Mouse (Mus musculus) heart, adult 2 months (tissue): ENCODE measurements at regions not wholly inside any gene's neighbourhood (a gene's known extent, or its start where the extent isn't known, plus 50 kb on each side); places are given as distances from the start of the nearest gene placed in this dataset.

ENCODE experiments used
- DNase-seq, 2 experiments: peaks; one replicate each; pipeline ENCODE4 v3.0.0; 2021
- H3K27ac ChIP-seq: fragments of 200-600 bp; 2 replicates; pipeline ENCODE4 v1.8.1; 2022
- H3K27me3 ChIP-seq: fragments of 200-500 bp; 2 replicates; pipeline ENCODE4 v1.6.1; 2012; ENCODE audit warnings: mild to moderate bottlenecking, low read length, inconsistent platforms, mixed read lengths; ENCODE audit not compliant: control insufficient read depth, insufficient read depth
- H3K36me3 ChIP-seq: fragments of 200-500 bp; 2 replicates; pipeline ENCODE4 v1.6.1; 2012; ENCODE audit warnings: low read length, inconsistent platforms; ENCODE audit not compliant: control insufficient read depth, insufficient read depth
- H3K4me1 ChIP-seq: fragments of 200-500 bp; 2 replicates; pipeline ENCODE4 v1.6.1; 2011; ENCODE audit warnings: low read length; ENCODE audit not compliant: control insufficient read depth, insufficient read depth
- H3K4me3 ChIP-seq: fragments of 200-600 bp; 2 replicates; pipeline ENCODE4 v1.8.1; 2022
- H3K79me2 ChIP-seq: fragments of 200-500 bp; replicated peaks from 2 replicates; pipeline ENCODE4 v1.6.1; 2012; ENCODE audit warnings: mild to moderate bottlenecking, inconsistent platforms, low read length, moderate library complexity, mixed read lengths; ENCODE audit not compliant: control insufficient read depth, insufficient read depth
- H3K9ac ChIP-seq: fragments of 200-500 bp; 2 replicates; pipeline ENCODE4 v1.6.1; 2012; ENCODE audit warnings: low read depth, mild to moderate bottlenecking, control low read depth, inconsistent platforms, low read length, mixed read lengths
- CTCF ChIP-seq: fragments of 200-600 bp; IDR thresholded peaks from 2 replicates; pipeline ENCODE4 v1.8.1; 2022; ENCODE audit warnings: antibody characterized with exemption, mild to moderate bottlenecking, moderate library complexity
- EP300 ChIP-seq: fragments of 200-500 bp; IDR thresholded peaks from 2 replicates; pipeline ENCODE4 v1.6.1; 2011; ENCODE audit warnings: low read depth, low read length, control low read depth; ENCODE audit not compliant: insufficient read depth
- POLR2A ChIP-seq: fragments of 200-500 bp; IDR thresholded peaks from 2 replicates; pipeline ENCODE4 v1.6.1; 2011; ENCODE audit warnings: mild to moderate bottlenecking, low read depth, low read length, control low read depth; ENCODE audit not compliant: insufficient read depth
- WGBS: fragments of 180-500 bp; shearing (Covaris S2); methylation state at CpG from one replicate; pipeline ENCODE4 v1.1.7; 2018; 5-methylcytosine and 5-hydroxymethylcytosine counted together
- intact Hi-C: fragments of 180-260 bp; cut with DNase I; formaldehyde crosslinking; loops from one replicate; pipeline ENCODE4 v1.15.1; 2025

- no peak for TF ChIP-seq POLR2A
- TF ChIP-seq CTCF, result no peak
- no peak for TF ChIP-seq EP300
- H3K27me3 ChIP-seq, result no peaks in the 10 kb centered on the region
- no peaks in the 10 kb centered on the region for H3K79me2 ChIP-seq
- no peaks in the 10 kb centered on the region for H3K36me3 ChIP-seq
- H3K27ac ChIP-seq, result no peak overlapping the region
- H3K9ac ChIP-seq, result no peak overlapping the region
- no peaks in the 10 kb centered on the region for H3K4me1 ChIP-seq
- WGBS, result 68% methylated on average over 6 of the region's 6 CpGs
- no peak for DNase-seq
- intact Hi-C loops, result no loop called here
- no peak overlapping the region for H3K4me3 ChIP-seq
These were observed 126.4 kb downstream of the Gm9817 start for GRCm38 (mm10) chr13:45204856-45205255.

GRCm38 (mm10) chr13:45208540-45209197, 130.2 kb downstream of the Gm9817 start:
- Histone ChIP-seq H3K4me3 (no peak overlapping the region), H3K4me1 (no peaks in the 10 kb centered on the region), H3K79me2 (no peaks in the 10 kb centered on the region), H3K36me3 (no peaks in the 10 kb centered on the region), H3K27me3 (no peaks in the 10 kb centered on the region), H3K27ac (no peak overlapping the region), H3K9ac (no peak overlapping the region)
- TF ChIP-seq POLR2A (no peak), EP300 (no peak), CTCF (no peak)
- DNase-seq, result no peak
- WGBS, result 68% methylated on average over 5 of the region's 5 CpGs
- intact Hi-C loops, result no loop called here

DNA sequence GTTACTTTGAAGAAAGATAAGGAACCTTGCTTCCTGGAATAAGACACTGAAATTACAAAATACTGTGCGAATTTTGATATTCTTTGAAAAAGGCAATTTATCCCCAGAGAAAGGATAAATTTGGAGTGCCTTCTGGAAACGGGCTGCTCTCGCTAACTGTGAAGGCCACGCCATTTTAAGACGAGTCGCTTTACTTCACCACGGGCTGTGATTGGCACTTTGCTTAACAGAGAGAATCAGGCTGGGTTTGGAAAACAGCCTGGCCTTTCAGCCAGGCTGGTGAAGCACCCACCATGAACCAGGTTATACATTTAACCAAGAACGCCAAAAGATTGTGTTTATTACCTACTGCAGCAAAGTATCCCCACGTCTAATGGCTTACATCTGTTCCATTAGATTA, 132.7 kb downstream of the Gm9817 start:
- Histone ChIP-seq H3K36me3 (no peaks in the 10 kb centered on the region), H3K9ac (no peak overlapping the region), H3K79me2 (no peaks in the 10 kb centered on the region), H3K4me1 (no peaks in the 10 kb centered on the region), H3K27me3 (no peaks in the 10 kb centered on the region), H3K4me3 (no peak overlapping the region), H3K27ac (no peak overlapping the region)
- no peak for DNase-seq
- TF ChIP-seq POLR2A, result no peak
- no peak for TF ChIP-seq CTCF
- 87% methylated on average over 9 of the region's 9 CpGs for WGBS
- intact Hi-C loops, result no loop called here

DNA sequence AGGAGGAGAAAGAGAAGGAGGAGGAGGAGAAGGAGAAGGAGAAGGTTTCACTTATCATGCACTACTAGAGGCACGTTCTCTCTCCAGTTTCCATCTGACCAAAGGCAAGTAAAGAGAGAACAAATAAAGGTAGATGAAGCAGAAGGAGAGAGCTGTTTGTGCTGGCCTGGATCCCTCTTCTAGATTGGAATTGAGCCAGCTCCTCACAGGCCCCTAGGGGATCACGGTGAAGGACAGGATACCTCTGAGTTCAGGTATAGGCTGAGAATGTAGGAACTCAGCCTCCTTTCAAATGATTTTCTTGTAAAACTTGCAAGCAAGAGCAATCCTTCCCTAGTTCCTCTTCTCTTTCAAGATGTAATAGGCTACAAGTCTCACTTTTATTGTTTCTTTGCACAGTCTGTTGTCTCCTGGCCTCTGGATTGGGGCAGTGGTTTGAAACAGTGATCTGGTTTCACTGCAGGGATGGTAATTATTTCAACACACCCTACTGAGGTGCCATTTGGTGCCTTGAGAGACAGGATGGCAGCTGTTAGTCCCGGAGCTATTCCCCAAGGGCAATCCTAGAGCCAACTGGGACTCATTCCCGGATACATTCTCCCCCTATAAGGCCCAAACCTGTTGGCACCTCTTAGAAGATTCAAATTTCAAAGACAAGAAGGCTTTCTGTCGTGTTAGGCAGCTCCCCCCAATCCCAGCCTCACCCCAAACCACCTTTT, 134.8 kb downstream of the Gm9817 start:
- intact Hi-C loops, result no loop called here
- Histone ChIP-seq H3K36me3 (no peaks in the 10 kb centered on the region), H3K4me1 (no peaks in the 10 kb centered on the region), H3K27me3 (no peaks in the 10 kb centered on the region), H3K27ac (no peak overlapping the region), H3K9ac (no peak overlapping the region), H3K4me3 (no peak overlapping the region), H3K79me2 (no peaks in the 10 kb centered on the region)
- no peak for TF ChIP-seq EP300
- no peak for TF ChIP-seq POLR2A
- no peak for TF ChIP-seq CTCF
- WGBS, result 44% methylated on average over 5 of the region's 5 CpGs
- no peak for DNase-seq

- Histone ChIP-seq H3K79me2 (no peaks in the 10 kb centered on the region), H3K27ac (no peak overlapping the region), H3K27me3 (no peaks in the 10 kb centered on the region), H3K4me1 (no peaks in the 10 kb centered on the region), H3K4me3 (no peak overlapping the region), H3K9ac (no peak overlapping the region), H3K36me3 (no peaks in the 10 kb centered on the region)
- DNase-seq, result no peak
- intact Hi-C loops, result no loop called here
- TF ChIP-seq EP300 (no peak), POLR2A (no peak), CTCF (no peak)
- 97% methylated on average over 4 of the region's 4 CpGs for WGBS
These were observed 139.8 kb downstream of the Gm9817 start for GRCm38 (mm10) chr13:45218251-45218650.

GRCm38 (mm10) chr13:45219671-45220070, 141.2 kb downstream of the Gm9817 start:
- Histone ChIP-seq H3K36me3 (no peaks in the 10 kb centered on the region), H3K79me2 (no peaks in the 10 kb centered on the region), H3K27me3 (no peaks in the 10 kb centered on the region), H3K27ac (no peak overlapping the region), H3K4me3 (no peak overlapping the region), H3K4me1 (no peaks in the 10 kb centered on the region), H3K9ac (no peak overlapping the region)
- TF ChIP-seq POLR2A (no peak), CTCF (no peak), EP300 (no peak)
- WGBS, result 75% methylated on average over 3 of the region's 3 CpGs
- DNase-seq, result no peak
- intact Hi-C loops, result no loop called here
